Mouse (Mus musculus) 3134 (cell line): ENCODE measurements around the gene Filip1l.
A peak's percentile ranks its signal among the peaks of the same experiment; 100 is the strongest.

ENCODE experiments used
- DNase-seq: peaks from one replicate; pipeline ENCODE4 v3.0.0-alpha.2; 2011; ENCODE audit warnings: low spot score; ENCODE audit not compliant: insufficient read length; ENCODE audit errors: extremely low read depth

Filip1l gene

DNA sequence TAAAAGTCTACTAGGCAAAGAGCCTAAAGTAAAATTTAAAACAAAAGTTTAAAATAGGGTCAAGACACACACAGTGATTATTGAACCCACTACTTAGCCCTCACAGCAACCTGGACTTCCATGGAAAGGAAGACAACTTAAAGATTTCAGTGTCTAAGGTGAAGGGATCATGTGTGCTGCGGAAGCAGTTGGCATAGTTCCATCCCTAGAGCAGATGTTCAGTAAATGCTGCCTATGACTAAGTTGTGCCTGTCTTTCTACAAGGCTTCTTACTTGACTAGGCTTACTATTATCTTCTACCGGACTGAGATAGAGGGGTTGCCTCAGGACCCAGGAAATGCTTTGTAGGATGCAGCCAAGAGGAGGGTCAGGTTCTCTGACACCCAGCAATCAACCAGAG is 203.4 kb downstream of the Filip1l start:
- no peak for DNase-seq

- no peak for DNase-seq
These were observed 205.4 kb downstream of the Filip1l start for GRCm38 (mm10) chr16:57558258-57558657.

DNA sequence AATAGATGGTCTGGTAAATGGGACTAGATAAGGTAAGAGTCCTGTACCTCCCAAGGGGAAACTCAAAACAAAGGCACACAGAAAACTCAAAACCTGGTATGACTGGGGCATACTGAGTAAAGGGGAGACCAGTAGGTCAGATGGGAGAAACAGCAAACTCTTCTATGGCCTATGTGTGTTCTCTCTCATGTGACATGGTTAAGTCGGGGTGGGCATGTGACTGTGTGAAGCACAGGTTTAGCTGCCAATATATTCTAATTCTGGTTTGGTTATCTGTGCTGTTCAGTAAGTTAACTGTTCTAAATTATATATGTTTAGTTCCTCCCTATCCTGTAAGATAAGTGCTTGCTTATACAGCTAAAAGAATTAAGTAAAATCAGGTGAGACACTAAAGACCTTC is 207.3 kb downstream of the Filip1l start:
- no peak for DNase-seq

DNA sequence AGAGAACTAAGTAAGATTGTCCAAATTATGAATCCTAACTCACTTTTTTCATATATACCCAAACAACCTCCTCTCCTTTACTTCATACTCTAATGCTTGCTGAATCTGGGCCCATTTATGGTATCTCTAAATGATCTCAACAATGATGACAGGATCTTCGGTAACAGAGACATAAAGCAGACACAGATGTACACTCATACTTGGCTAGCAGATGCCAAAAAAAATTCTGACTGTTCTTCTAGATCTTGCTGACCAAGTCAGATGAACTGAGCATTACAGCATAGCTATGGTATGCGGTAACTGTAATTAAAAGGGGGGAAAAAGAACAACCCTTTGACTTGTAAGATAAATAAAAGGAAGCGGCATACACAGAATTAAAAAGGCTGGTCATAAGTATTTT is 210.6 kb downstream of the Filip1l start:
- DNase-seq = peak; percentile 50

DNA sequence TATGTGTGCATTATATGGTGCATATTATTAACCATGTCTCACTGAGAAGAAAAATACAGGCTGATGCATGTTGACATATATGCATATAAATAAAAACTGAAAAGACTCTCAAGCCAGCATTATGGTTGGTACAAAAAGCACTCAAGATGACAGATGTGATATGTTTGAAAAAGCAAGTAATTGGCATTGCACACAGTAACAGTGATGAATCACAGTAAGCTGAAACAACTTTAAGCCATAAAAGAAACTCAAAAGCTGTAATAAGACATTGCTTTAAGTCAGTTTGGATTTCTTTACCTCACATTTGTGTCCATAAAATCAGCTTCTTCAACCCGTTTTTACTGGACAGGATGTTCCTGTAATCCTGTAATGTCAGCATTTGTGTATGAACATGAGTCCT is 211.9 kb downstream of the Filip1l start:
- no peak for DNase-seq

- DNase-seq = peak; percentile 42
These were observed 213.3 kb downstream of the Filip1l start for GRCm38 (mm10) chr16:57566215-57566614.

- DNase-seq = no peak
These were observed 215.9 kb downstream of the Filip1l start for GRCm38 (mm10) chr16:57568648-57569404.

DNA sequence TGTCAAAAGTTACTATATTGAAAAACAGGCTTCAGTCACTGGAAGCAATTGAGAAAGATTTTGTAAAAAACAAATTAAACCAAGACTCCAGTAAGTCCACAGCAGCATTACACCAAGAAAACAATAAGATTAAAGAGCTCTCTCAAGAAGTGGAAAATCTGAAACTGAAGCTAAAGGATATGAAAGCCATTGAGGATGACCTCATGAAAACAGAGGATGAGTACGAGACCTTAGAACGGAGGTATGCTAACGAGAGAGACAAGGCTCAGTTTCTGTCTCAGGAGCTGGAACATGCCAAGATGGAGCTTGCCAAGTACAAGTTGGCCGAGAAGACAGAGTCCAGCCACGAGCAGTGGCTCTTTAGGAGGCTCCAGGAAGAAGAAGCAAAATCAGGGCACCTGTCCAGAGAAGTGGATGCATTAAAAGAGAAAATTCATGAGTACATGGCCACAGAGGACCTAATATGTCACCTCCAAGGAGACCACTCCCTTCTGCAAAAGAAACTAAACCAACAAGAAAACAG is 218.0 kb downstream of the Filip1l start:
- DNase-seq = no peak

DNA sequence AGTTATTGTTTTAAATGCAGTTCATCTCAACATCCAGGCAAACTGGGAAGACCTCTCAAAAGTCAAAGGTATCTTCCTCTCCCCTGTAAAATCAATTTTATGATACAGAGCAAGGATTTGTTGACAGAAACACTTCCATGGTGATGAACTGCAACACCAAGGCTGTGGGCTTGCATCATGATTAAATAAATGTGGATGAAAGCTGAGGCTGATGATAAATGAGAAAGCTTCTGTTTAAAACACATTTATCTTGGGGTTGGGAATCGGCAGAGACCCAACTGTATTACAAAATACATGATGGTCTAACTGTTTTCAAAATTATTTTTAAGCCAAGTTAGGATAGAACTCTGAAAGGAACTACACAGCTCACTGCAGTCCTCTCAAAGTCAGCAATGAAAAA is 220.9 kb downstream of the Filip1l start:
- no peak for DNase-seq

GRCm38 (mm10) chr16:57575764-57576388 is 223.0 kb downstream of the Filip1l start:
- DNase-seq = no peak

GRCm38 (mm10) chr16:57577519-57577918 is 224.6 kb downstream of the Filip1l start:
- DNase-seq = no peak

- DNase-seq = no peak
These were observed 227.1 kb downstream of the Filip1l start for GRCm38 (mm10) chr16:57580041-57580440.

- no peak for DNase-seq
These were observed 229.1 kb downstream of the Filip1l start for GRCm38 (mm10) chr16:57582008-57582407.

- DNase-seq = no peak
These were observed 232.3 kb downstream of the Filip1l start for GRCm38 (mm10) chr16:57585201-57585600.

- peak; percentile 33 for DNase-seq
These were observed 240.7 kb downstream of the Filip1l start for GRCm38 (mm10) chr16:57593422-57594157.

GRCm38 (mm10) chr16:57597295-57597957 is 244.5 kb downstream of the Filip1l start:
- no peak for DNase-seq

GRCm38 (mm10) chr16:57601031-57601430 is 248.1 kb downstream of the Filip1l start:
- DNase-seq = no peak

DNA sequence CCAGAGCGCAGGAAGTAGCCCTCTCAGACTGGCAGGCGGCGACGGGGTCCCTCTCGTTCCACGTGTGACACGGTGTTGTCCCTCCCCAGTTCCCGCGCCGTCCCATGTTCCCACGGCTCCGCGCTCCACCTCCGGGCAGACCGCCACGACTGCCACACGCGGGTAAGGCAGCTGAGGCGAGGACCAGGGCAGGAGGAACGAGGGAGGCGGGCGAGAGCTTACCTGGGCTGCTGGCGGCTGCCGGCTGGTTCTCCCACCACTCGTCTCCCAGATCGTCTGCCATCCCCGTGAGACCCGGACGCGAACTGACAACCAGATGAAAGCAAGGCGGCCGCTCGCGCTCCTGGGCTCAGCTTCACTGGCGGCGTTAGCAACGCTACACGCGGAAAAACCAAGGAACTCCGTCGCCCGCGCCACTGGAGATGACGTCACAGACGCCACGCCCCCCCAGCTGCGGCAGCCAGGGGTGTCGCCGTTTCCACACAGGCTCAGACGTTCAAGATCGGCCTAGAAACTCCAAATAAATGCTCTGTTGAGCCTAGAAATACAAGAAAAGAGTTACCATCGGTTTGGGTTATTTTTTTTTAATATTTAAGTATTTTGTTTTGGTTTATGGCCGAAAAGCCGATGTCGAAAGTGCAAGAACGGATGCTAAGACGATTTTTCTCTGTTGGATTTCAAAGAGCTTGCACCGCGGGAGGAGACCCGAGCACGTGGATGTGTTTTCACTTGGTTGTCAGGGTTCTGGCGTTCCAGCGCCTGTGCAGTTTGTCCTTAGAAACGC is 253.7 kb downstream of the Filip1l start, which contains the start of gene Cmss1:
TSS of gene Cmss1 (minus strand) at position 421 of the 784 bp plus-strand sequence.
- DNase-seq = peak; percentile 87

GRCm38 (mm10) chr16:57611768-57612167 is 258.9 kb downstream of the Filip1l start:
- no peak for DNase-seq
